Mouse (Mus musculus): Measurements from ENCODE around the gene Ryr2.

DNA sequence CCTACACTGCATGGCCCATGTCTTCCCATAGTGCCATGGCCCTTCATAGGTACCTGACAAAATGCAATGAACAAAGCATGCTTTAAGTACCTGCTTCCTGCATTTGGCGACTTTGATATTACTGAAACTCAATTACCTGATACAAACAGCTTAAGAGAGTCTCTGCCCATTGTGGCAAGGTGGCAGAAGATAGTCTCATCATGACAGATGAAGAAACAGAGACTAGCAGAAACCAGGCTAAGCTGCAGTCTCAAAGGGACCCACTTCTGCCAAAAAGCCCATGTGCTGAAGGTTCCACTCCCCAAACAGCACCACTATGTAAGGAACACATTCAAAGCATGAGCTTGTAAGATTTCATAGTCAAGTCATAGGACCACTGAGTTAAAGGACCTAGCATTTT, 7.8 kb downstream of the Ryr2 start:
- no peak for TF ChIP-seq ZNF384 (IDR thresholded peaks at IDR 0.05; ENCODE audit: low read depth, low read length)
- TF ChIP-seq MAFK (IDR thresholded peaks at IDR 0.05; ENCODE audit: insufficient read depth, low read depth, low read length) = no peak
- no peak for TF ChIP-seq HCFC1 (IDR thresholded peaks at IDR 0.05; ENCODE audit: borderline replicate concordance, insufficient read depth, low read length)
